Comparison of ENCODE assay signal across 25 mouse cellular contexts in the genomic region with DNA sequence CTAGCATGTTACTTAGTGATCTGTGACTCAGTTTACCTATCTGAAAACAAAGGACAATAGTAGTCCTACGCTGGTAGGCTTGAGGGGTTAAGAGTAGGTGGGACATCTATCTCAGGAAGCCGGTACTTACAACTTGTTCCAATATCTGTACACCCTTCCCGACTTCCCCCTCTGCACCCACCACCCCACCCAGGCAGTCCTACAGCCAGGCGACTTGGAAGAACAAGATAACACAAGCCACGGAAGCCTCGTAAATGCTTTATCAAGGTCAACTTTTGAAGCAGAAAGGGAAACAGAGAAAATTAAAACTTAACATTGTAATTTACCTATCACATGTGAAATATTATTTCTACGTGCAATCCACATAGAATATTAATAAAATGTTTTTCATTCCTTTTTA. TPM values are rescaled to one million over a fixed set of nuclear protein-coding genes. Genes with fewer than 3 reads are reported as not detected.
DNase-seq lines count a peak whose midpoint lies in the region; ATAC-seq and TF ChIP-seq lines count a peak whose summit lies in the region.
"Had no signal": no experiment of that assay in that cellular context is flagged by ENCODE, and none has a peak within 500 bp of the region (broad histone marks: within the 10 kb centered on the region; RNA-seq: fewer than 3 reads in every experiment).

No protein-coding gene starts in this region.

- DNase-seq in MEL (ENCODE audit: low read depth, low spot score) (peak; percentile 83), MEL-GATA-1-ER (ENCODE audit: extremely low read depth, low read depth) (peak; percentile 83)
- DNase-seq in liver, embryonic 14.5 days (ENCODE audit: low read depth in 3 of 3, low spot score in 3 of 3) = peak in 1 of 3 experiments; percentile 12
- no peak for DNase-seq in thymus, postnatal 0 days (ENCODE audit: low spot score)
- DNase-seq in kidney, adult 9 months = no peak
- DNase-seq: adrenal gland, adult 8-10 months; adrenal gland, postnatal 14 days; adrenal gland, postnatal 36 days; cerebellum, adult 11 months; cerebellum, adult 18-20 months; cerebellum, adult 8-10 months; cerebellum, adult 9-11 months; cerebellum, postnatal 14 days; cerebellum, postnatal 36 days; forebrain, postnatal 0 days had no signal

- no peak for TF ChIP-seq POLR2A in MEL (IDR thresholded peaks at IDR 0.05; ENCODE audit: control insufficient read depth in 1 of 2, insufficient read depth in 1 of 2, low read depth in 1 of 2, low read length in 2 of 2, poor library complexity in 1 of 2)

- peaks cover 9 to 19% of the 10 kb centered on the region in 2 experiments for H3K4me1 ChIP-seq in MEL (ENCODE audit: control insufficient read depth in 1 of 2, insufficient read depth in 2 of 2, low read length in 2 of 2)
- H3K4me1 ChIP-seq in liver, embryonic 12.5 days = peaks cover 26% of the 10 kb centered on the region
- H3K4me1 ChIP-seq in liver, embryonic 14.5 days (replicated peaks; ENCODE audit: control insufficient read depth in 2 of 2, insufficient read depth in 2 of 2, low read length in 1 of 2) = peaks cover 0 to 7% of the 10 kb centered on the region in 2 experiments; a peak in 2 of 4 replicates
- H3K4me1 ChIP-seq: embryonic facial prominence, embryonic 12.5 days; forebrain, embryonic 15.5 days had no signal

- H3K4me3 ChIP-seq in MEL (ENCODE audit: control insufficient read depth in 1 of 2, insufficient read depth in 1 of 2, low read depth in 2 of 2, low read length in 2 of 2) = peak overlapping the region in 1 of 2 experiments; percentile 24; a peak in 1 of 4 replicates
- no peak overlapping the region for H3K4me3 ChIP-seq in liver, embryonic 12.5 days
- H3K4me3 ChIP-seq in liver, embryonic 14.5 days (ENCODE audit: insufficient read depth in 1 of 2, low read depth in 2 of 2, low read length in 2 of 2) = no peak overlapping the region
- H3K4me3 ChIP-seq: embryonic facial prominence, embryonic 10.5 days; embryonic facial prominence, embryonic 12.5 days; forebrain, embryonic 13.5 days; forebrain, embryonic 15.5 days had no signal

- no peaks in the 10 kb centered on the region for H3K27me3 ChIP-seq in MEL (ENCODE audit: control insufficient read depth in 1 of 2, insufficient read depth in 2 of 2, low read length in 2 of 2)
- H3K27me3 ChIP-seq in liver, embryonic 12.5 days (replicated peaks) = peaks cover 51% of the 10 kb centered on the region
- H3K27me3 ChIP-seq in liver, embryonic 14.5 days (ENCODE audit: control insufficient read depth, insufficient read depth, low read length) = peaks cover 20% of the 10 kb centered on the region

- H3K4me2 ChIP-seq in liver, embryonic 12.5 days = peak overlapping the region; percentile 28; the same call in 1 of the 2 replicates
- no peak overlapping the region for H3K4me2 ChIP-seq in liver, embryonic 14.5 days (ENCODE audit: low read depth)
- H3K4me2 ChIP-seq: embryonic facial prominence, embryonic 12.5 days; forebrain, embryonic 13.5 days; forebrain, embryonic 15.5 days had no signal

- H3K9me3 ChIP-seq in MEL (replicated peaks; ENCODE audit: insufficient read depth, low read length) = no peaks in the 10 kb centered on the region
- H3K9me3 ChIP-seq in liver, embryonic 12.5 days (replicated peaks) = no peaks in the 10 kb centered on the region
- H3K9me3 ChIP-seq in liver, embryonic 14.5 days (ENCODE audit: control insufficient read depth, low read length) = no peaks in the 10 kb centered on the region
- H3K9me3 ChIP-seq: embryonic facial prominence, embryonic 10.5 days; embryonic facial prominence, embryonic 12.5 days; forebrain, embryonic 13.5 days; forebrain, embryonic 15.5 days had no signal

- H3K79me2 ChIP-seq in MEL (ENCODE audit: control insufficient read depth, insufficient read depth, low read length, poor library complexity) = no peaks in the 10 kb centered on the region

- no peak for TF ChIP-seq RAD21 in MEL (IDR thresholded peaks at IDR 0.05; ENCODE audit: low read depth, low read length)

- TF ChIP-seq EP300 in MEL (IDR thresholded peaks at IDR 0.05; ENCODE audit: low read depth in 1 of 2, low read length in 2 of 2) = peak; percentile 88 to 89
- no peak for TF ChIP-seq EP300 in liver, embryonic 14.5 days (IDR thresholded peaks at IDR 0.05; ENCODE audit: low read depth)

- peaks cover 0 to 17% of the 10 kb centered on the region in 2 experiments; a peak in 2 of 4 replicates for H3K36me3 ChIP-seq in MEL (ENCODE audit: control insufficient read depth in 1 of 2, insufficient read depth in 2 of 2, low read length in 2 of 2)
- no peaks in the 10 kb centered on the region for H3K36me3 ChIP-seq in liver, embryonic 12.5 days
- H3K36me3 ChIP-seq in liver, embryonic 14.5 days (replicated peaks; ENCODE audit: control insufficient read depth, insufficient read depth, low read depth) = no peaks in the 10 kb centered on the region
- H3K36me3 ChIP-seq: forebrain, embryonic 15.5 days had no signal

- peak overlapping the region; percentile 14; the same call in 1 of the 2 replicates for H3K9ac ChIP-seq in MEL (ENCODE audit: control insufficient read depth, low read depth, low read length, poor library complexity, severe bottlenecking)
- no peak overlapping the region for H3K9ac ChIP-seq in liver, embryonic 12.5 days
- H3K9ac ChIP-seq in liver, embryonic 14.5 days (replicated peaks) = no peak overlapping the region
- H3K9ac ChIP-seq: embryonic facial prominence, embryonic 12.5 days; forebrain, embryonic 13.5 days; forebrain, embryonic 15.5 days; forebrain, postnatal 0 days had no signal

- no peak for TF ChIP-seq CTCF in MEL (IDR thresholded peaks at IDR 0.05 in 2 of 3, conservative IDR thresholded peaks at IDR 0.05 in 1 of 3; ENCODE audit: control insufficient read depth in 1 of 3, insufficient read depth in 1 of 3, low read depth in 2 of 3, low read length in 3 of 3, poor library complexity in 1 of 3, severe bottlenecking in 1 of 3)
- TF ChIP-seq CTCF in liver, embryonic 14.5 days (IDR thresholded peaks at IDR 0.05; ENCODE audit: low read depth) = no peak

- peak overlapping the region; percentile 77 for H3K27ac ChIP-seq in MEL (ENCODE audit: control insufficient read depth, low read depth, low read length)
- no peak overlapping the region for H3K27ac ChIP-seq in liver, embryonic 12.5 days
- no peak overlapping the region for H3K27ac ChIP-seq in liver, embryonic 14.5 days
- H3K27ac ChIP-seq: embryonic facial prominence, embryonic 10.5 days; embryonic facial prominence, embryonic 12.5 days; forebrain, embryonic 13.5 days; forebrain, embryonic 15.5 days had no signal

- ATAC-seq in liver, embryonic 12.5 days = peak; percentile 52; the same call in 1 of the 2 replicates
- ATAC-seq in liver, embryonic 14.5 days (ENCODE audit: insufficient read depth) = 0 out of 2 replicates have a peak, but pooled peaks have one; percentile 15
- no peak for ATAC-seq in cerebellum, adult (ENCODE audit: insufficient number of reproducible peaks, low FRiP score, low TSS enrichment)
- ATAC-seq: activated CD4-positive, CD25-positive, alpha-beta regulatory T cell, adult 4 months; forebrain, embryonic 13.5 days; forebrain, embryonic 15.5 days; forebrain, postnatal 0 days had no signal

- 31% methylated on average over 7 of the region's 7 CpGs for WGBS in liver, embryonic 12.5 days (ENCODE audit: insufficient replicate concordance)
- WGBS in liver, embryonic 14.5 days (ENCODE audit: insufficient replicate concordance) = 26% methylated on average over 7 of the region's 7 CpGs

TF ChIP-seq in MEL, 35 proteins besides CTCF, POLR2A, EP300 and RAD21 (continues in another document):
- TF ChIP-seq KAT2A (conservative IDR thresholded peaks at IDR 0.05; ENCODE audit: low read depth, low read length) (0 out of 2 replicates have a peak, but pooled peaks have one; percentile 20), GATA1 (IDR thresholded peaks at IDR 0.05; ENCODE audit: low read depth, low read length) (peak; percentile 87), ZKSCAN1 (IDR thresholded peaks at IDR 0.05; ENCODE audit: low read depth, low read length) (no peak)

RNA-seq across cellular contexts. Expression of gene Kcp, which starts 7.6 kb away (rescaled TPM):
- 1.0 and 1.3 TPM in 2 replicates for total RNA-seq in MEL (2012; rRNA removed)
- polyA plus RNA-seq in MEL (2012; ENCODE audit: insufficient read depth in 1 of 2, insufficient read length in 2 of 2, low read depth in 1 of 2, low replicate concordance in 2 of 2, missing spikeins in 1 of 2) = 1 to 10 TPM in 1 of 2 experiments, not detected in 1; 6.9 TPM
- polyA plus RNA-seq in liver, embryonic 12.5 days (2016; fragmentation: Nextera tagmentation; extraction: Ambion mirVana) = 2.8 and 3.2 TPM in 2 replicates
- 2.0 and 2.6 TPM in 2 replicates for polyA plus RNA-seq in liver, embryonic 14.5 days (2012; rRNA removed)
- polyA plus RNA-seq in liver, embryonic 14.5 days (2014; fragmentation: Nextera tagmentation; extraction: Ambion mirVana) = 0.67 and 1.2 TPM in 2 replicates
- polyA plus RNA-seq in thymus, postnatal 0 days (2015; fragmentation: Nextera tagmentation; extraction: Ambion mirVana) = 0.82 and 1.2 TPM in 2 replicates

RNA-seq across cellular contexts. Expression of gene Irf5, which starts 26.2 kb away (rescaled TPM):
- total RNA-seq in MEL (2012; rRNA removed) = 8.2 and 9.7 TPM in 2 replicates
- 10 to 100 TPM in 1 of 2 experiments, not detected in 1; 13.3 TPM for polyA plus RNA-seq in MEL (2012; ENCODE audit: insufficient read depth in 1 of 2, insufficient read length in 2 of 2, low read depth in 1 of 2, low replicate concordance in 2 of 2, missing spikeins in 1 of 2)
- 5.9 and 7.2 TPM in 2 replicates for polyA plus RNA-seq in liver, embryonic 12.5 days (2016; fragmentation: Nextera tagmentation; extraction: Ambion mirVana)
- polyA plus RNA-seq in liver, embryonic 14.5 days (2012; rRNA removed) = 5.7 and 6.4 TPM in 2 replicates
- 5.5 and 6.8 TPM in 2 replicates for polyA plus RNA-seq in liver, embryonic 14.5 days (2014; fragmentation: Nextera tagmentation; extraction: Ambion mirVana)
- 12.3 and 13.4 TPM in 2 replicates for polyA plus RNA-seq in thymus, postnatal 0 days (2015; fragmentation: Nextera tagmentation; extraction: Ambion mirVana)

RNA-seq across cellular contexts. Expression of gene Atp6v1fnb, which starts 28.9 kb away (rescaled TPM):
- not detected in 2 replicates for total RNA-seq in MEL (2012; rRNA removed)
- polyA plus RNA-seq in MEL (2012; ENCODE audit: insufficient read depth in 1 of 2, insufficient read length in 2 of 2, low read depth in 1 of 2, low replicate concordance in 2 of 2, missing spikeins in 1 of 2) = under 1 TPM in 1 of 2 experiments, not detected in 1; 0.13 TPM
- not detected in 2 replicates for polyA plus RNA-seq in liver, embryonic 12.5 days (2016; fragmentation: Nextera tagmentation; extraction: Ambion mirVana)
- polyA plus RNA-seq in liver, embryonic 14.5 days (2012; rRNA removed) = 0.11 TPM in 1 of 2 replicates, not detected in the other
- not detected in 2 replicates for polyA plus RNA-seq in liver, embryonic 14.5 days (2014; fragmentation: Nextera tagmentation; extraction: Ambion mirVana)
- polyA plus RNA-seq in thymus, postnatal 0 days (2015; fragmentation: Nextera tagmentation; extraction: Ambion mirVana) = not detected in 2 replicates
- total RNA-seq: adrenal gland, postnatal 14 days had no signal
- polyA plus RNA-seq: activated CD4-positive, CD25-positive, alpha-beta regulatory T cell, adult 4 months; C2C12; cortical plate, adult 2 months; embryonic facial prominence, embryonic 10.5 days; embryonic facial prominence, embryonic 14.5 days; forebrain, embryonic 15.5 days had no signal

RNA-seq across cellular contexts. Expression of gene Atp6v1f, which starts 32.7 kb away (rescaled TPM):
- total RNA-seq in MEL (2012; rRNA removed) = 289 and 312 TPM in 2 replicates
- polyA plus RNA-seq in MEL (2012; ENCODE audit: insufficient read depth in 1 of 2, insufficient read length in 2 of 2, low read depth in 1 of 2, low replicate concordance in 2 of 2, missing spikeins in 1 of 2) = 100 to 1,000 TPM in 1 of 2 experiments, not detected in 1; 349 TPM
- polyA plus RNA-seq in liver, embryonic 12.5 days (2016; fragmentation: Nextera tagmentation; extraction: Ambion mirVana) = 149 and 161 TPM in 2 replicates
- 107 and 111 TPM in 2 replicates for polyA plus RNA-seq in liver, embryonic 14.5 days (2012; rRNA removed)
- 137 and 139 TPM in 2 replicates for polyA plus RNA-seq in liver, embryonic 14.5 days (2014; fragmentation: Nextera tagmentation; extraction: Ambion mirVana)
- polyA plus RNA-seq in thymus, postnatal 0 days (2015; fragmentation: Nextera tagmentation; extraction: Ambion mirVana) = 381 and 416 TPM in 2 replicates

Comparison
In these comparisons a context has a peak if more than half of its experiments do, and no peak if none do; other contexts are left out.
1. DNase-seq: peak in MEL (single experiment) and MEL-GATA-1-ER (single experiment); none in thymus, postnatal 0 days (single experiment) and kidney, adult 9 months (single experiment).